Mouse (Mus musculus): ENCODE measurements at regions not wholly inside any gene's neighbourhood (a gene's known extent, or its start where the extent isn't known, plus 50 kb on each side); places are given as distances from the start of the nearest gene placed in this dataset.

DNA sequence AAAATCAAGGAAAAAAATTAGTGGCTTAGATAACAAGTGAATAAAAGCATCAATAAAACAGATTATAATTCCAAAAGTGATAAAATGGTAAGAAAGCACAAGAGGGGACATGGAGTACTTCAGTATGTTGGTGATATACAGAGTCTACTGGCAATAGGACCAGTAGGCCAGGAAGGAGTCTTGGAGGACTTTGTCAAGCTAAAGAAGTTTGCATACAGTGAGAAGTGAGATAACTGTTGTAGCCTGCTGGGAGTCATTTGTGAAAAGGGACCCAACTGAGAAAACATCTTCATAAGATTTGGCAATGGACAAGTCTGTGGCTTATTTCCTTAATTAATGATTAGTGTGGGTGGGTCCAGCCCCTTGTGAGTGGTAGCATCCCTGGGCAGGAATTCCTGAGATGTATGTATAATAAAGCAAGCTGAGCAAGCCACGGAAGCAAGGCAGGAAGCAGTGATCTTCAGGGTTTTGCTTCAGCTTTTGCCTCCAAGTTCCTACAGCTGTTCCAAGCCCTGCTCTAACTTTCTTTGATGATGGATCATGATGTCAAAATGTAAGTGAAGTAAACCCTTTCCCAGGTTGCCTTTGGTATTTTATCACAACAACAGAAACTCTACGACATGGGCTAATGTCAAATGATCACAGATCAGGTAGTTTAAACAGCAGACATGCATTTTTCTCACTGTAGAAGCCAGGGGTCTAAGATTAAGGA lies 314.5 kb upstream of the Trib2 start:
- no peak for ATAC-seq (replicated peaks; ENCODE audit: insufficient number of reproducible peaks, low FRiP score, low TSS enrichment, poor library complexity, severe bottlenecking)

- ATAC-seq (replicated peaks; ENCODE audit: insufficient number of reproducible peaks, low FRiP score, low TSS enrichment, poor library complexity, severe bottlenecking), result no peak
Observed at GRCm38 (mm10) chr12:16130605-16131004, 313.9 kb upstream of the Trib2 start.

DNA sequence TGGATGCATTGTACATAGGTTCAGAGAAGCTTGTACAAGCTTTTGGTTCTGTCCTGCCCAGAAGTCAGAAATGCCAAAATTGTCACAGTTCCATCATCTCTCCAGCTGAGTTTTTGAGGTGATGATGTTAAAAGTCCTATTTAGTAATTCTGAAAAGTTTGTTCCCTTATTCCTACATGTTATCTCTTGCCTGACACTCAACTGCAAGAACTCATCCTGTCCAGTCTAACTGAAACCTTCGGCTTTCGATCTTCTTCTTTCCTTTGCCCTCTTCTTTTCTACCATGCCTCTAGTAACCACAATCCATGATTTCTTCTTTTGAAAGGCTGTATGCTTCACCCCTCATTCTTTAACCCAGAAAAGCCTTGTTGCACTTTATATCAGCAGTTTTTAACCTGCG lies 313.2 kb upstream of the Trib2 start:
- ATAC-seq (replicated peaks; ENCODE audit: insufficient number of reproducible peaks, low FRiP score, low TSS enrichment, poor library complexity, severe bottlenecking), result no peak

DNA sequence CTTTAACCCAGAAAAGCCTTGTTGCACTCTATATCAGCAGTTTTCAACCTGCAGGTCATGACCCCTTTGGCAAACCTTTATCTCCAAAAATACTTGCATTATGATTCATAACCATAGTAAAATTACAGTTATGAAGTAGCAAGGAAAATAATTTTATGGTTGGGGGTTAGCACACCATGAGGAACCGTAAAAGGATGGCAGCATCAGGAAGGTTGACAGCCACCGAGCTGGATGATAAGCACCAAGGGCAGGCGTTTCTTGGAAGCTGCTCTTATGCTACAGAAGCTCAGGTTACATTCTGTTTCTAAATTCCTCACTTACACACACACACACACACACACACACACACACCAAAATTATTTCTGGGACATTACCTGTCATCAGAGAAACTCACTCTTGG lies 312.5 kb upstream of the Trib2 start:
- no peak for ATAC-seq (replicated peaks; ENCODE audit: insufficient number of reproducible peaks, low FRiP score, low TSS enrichment, poor library complexity, severe bottlenecking)

DNA sequence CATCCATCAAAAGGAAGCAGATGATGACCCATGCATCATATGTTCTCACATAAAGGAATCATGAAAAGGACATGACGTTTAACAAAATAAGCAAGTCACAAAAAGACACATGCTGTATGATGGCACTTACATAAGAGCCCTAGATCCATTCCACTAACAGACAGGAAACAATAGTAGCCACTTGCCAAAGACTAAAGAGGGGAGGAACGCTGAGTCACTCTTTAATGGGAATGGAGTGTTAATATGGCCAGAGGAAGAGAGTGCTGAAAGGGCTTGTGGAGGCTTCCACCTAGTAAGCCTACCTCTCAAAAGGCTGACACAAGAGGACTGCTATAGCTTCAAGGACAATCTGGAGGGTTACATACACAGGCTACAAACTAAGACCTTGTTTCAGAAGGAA lies 308.2 kb upstream of the Trib2 start:
- no peak for ATAC-seq (replicated peaks; ENCODE audit: insufficient number of reproducible peaks, low FRiP score, low TSS enrichment, poor library complexity, severe bottlenecking)

DNA sequence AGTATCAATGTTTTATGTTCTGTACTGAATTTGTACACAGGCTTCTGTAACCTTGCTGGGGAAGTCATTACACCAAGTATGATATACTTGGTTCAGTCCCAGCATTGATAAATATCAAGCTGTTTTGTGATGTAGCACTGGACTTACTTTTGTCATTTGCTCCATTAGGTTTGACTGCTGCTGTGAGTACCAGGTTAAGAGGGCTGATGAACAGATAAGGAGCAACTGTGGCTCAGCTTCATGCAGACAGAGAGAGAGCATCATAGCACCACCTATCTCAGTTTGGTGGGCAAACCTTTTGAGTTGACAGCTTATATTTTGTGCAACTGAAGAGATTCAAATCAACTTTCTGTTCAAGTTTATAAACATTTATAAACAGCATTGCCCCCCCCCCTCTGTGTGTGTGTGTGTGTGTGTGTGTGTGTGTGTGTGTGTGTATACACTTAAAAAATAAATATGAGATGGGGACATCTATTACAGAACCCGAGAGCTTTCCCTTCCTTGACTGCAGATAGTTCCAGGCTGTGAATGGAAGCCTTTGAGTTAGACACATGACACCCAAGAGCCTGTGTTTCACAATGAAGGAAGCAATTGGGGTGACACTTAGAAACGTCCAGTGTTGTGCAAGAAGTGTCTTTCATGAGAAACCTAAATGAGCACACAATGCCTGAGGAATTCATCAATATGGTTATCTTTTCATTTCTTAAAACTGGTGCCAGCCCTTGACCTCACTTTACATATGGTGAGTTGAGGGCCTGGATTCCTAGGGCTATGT lies 305.8 kb upstream of the Trib2 start:
- no peak; the same call in 1 of the 2 replicates for ATAC-seq (replicated peaks; ENCODE audit: insufficient number of reproducible peaks, low FRiP score, low TSS enrichment, poor library complexity, severe bottlenecking)

DNA sequence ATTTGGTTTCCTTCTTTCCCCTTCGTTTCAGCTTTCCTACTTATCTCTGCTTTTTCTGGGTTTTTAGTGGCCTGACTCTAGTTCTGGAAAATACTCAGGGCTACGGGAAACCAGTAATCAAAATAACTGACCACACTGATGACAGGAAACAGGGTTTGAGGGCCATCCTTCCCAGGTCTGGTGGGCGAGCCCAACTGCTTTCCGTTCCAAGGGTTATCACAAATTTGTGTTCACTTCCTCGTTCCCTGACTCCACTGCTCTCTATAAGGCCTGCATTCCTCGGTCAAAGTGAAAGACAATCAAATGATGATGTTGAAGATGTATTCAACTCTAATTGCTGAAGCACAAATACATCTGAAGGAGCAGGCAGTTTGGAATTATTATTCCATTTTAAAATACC lies 305.1 kb upstream of the Trib2 start:
- ATAC-seq (replicated peaks; ENCODE audit: insufficient number of reproducible peaks, low FRiP score, low TSS enrichment, poor library complexity, severe bottlenecking), result no peak

GRCm38 (mm10) chr12:16118710-16119109 lies 302.0 kb upstream of the Trib2 start:
- ATAC-seq (replicated peaks; ENCODE audit: insufficient number of reproducible peaks, low FRiP score, low TSS enrichment, poor library complexity, severe bottlenecking), result no peak

GRCm38 (mm10) chr12:16106946-16107345 lies 290.2 kb upstream of the Trib2 start:
- no peak for ATAC-seq (replicated peaks; ENCODE audit: insufficient number of reproducible peaks, low FRiP score, low TSS enrichment, poor library complexity, severe bottlenecking)

- ATAC-seq (replicated peaks; ENCODE audit: insufficient number of reproducible peaks, low FRiP score, low TSS enrichment, poor library complexity, severe bottlenecking), result no peak
Observed at GRCm38 (mm10) chr12:16098840-16099239, 282.1 kb upstream of the Trib2 start.

- peak; percentile 72 for ATAC-seq (replicated peaks; ENCODE audit: insufficient number of reproducible peaks, low FRiP score, low TSS enrichment, poor library complexity, severe bottlenecking)
Observed at GRCm38 (mm10) chr12:16092643-16093042, 275.9 kb upstream of the Trib2 start.

GRCm38 (mm10) chr12:16091336-16091735 lies 274.6 kb upstream of the Trib2 start:
- ATAC-seq (replicated peaks; ENCODE audit: insufficient number of reproducible peaks, low FRiP score, low TSS enrichment, poor library complexity, severe bottlenecking), result no peak

- no peak for ATAC-seq (replicated peaks; ENCODE audit: insufficient number of reproducible peaks, low FRiP score, low TSS enrichment, poor library complexity, severe bottlenecking)
Observed at GRCm38 (mm10) chr12:16083176-16083575, 266.5 kb upstream of the Trib2 start.

GRCm38 (mm10) chr12:16077215-16077614 lies 260.5 kb upstream of the Trib2 start:
- peak; percentile 43 for ATAC-seq (replicated peaks; ENCODE audit: insufficient number of reproducible peaks, low FRiP score, low TSS enrichment, poor library complexity, severe bottlenecking)

DNA sequence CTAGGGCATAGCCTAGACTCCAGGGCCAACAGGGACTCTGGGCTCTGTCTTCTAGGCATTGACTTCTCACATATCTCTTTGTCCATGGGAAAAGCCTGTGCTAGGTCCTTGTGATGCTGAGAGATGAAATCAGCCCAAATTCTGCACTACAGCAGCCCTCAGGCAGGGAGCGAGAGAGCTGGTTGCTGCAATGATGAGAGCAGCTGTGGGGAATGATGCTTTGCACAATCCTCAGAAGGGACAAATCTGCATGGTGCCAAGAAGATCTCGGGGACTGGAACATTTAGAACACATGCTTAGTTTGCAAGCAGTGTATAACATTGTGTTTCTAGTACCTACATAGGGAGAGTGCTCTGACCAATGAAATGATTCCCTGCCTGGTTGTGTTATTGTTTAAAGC lies 259.2 kb upstream of the Trib2 start:
- ATAC-seq (replicated peaks; ENCODE audit: insufficient number of reproducible peaks, low FRiP score, low TSS enrichment, poor library complexity, severe bottlenecking), result no peak

DNA sequence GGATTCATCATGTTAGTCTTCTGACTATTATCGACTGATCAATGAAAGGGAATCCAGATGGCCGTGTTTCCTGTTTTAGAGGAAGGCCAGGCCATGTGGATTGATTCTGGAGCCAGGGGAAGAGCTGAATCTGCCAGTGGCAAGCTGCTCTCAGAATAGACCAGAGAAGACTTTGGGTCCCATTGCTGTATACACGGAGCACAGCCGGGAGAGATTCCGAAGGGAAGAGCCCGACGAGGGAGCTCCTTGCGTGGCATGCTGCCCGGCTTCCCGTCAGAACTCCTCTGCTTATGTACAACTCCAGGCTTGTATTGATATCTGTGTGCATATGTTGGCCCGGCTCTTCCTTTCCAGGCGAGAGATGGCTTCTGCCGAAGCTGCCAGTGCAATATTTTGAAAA lies 252.2 kb upstream of the Trib2 start:
- ATAC-seq (replicated peaks; ENCODE audit: insufficient number of reproducible peaks, low FRiP score, low TSS enrichment, poor library complexity, severe bottlenecking), result no peak

- ATAC-seq (replicated peaks; ENCODE audit: insufficient number of reproducible peaks, low FRiP score, low TSS enrichment, poor library complexity, severe bottlenecking), result no peak
Observed at GRCm38 (mm10) chr12:16062689-16063088, 246.0 kb upstream of the Trib2 start.

DNA sequence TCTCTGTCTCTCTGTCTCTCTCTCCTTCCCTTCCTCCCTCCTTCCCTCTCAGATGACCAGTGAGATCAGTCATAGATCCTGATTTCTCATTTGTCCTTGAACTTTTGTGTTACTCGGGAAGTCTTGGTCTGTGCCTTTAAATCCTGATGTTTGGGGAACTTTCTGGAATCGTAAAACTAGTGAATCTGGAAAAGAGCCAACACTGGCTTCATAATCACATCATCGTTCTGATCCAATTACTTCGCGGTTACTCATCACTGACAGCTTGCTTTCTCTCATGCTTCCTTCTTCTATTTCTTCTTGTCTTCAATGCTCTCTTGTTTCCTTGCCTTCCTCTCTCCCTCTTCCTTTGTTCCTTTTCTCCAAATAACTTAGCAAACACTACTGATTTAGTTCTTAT lies 243.7 kb upstream of the Trib2 start:
- no peak for ATAC-seq (replicated peaks; ENCODE audit: insufficient number of reproducible peaks, low FRiP score, low TSS enrichment, poor library complexity, severe bottlenecking)

DNA sequence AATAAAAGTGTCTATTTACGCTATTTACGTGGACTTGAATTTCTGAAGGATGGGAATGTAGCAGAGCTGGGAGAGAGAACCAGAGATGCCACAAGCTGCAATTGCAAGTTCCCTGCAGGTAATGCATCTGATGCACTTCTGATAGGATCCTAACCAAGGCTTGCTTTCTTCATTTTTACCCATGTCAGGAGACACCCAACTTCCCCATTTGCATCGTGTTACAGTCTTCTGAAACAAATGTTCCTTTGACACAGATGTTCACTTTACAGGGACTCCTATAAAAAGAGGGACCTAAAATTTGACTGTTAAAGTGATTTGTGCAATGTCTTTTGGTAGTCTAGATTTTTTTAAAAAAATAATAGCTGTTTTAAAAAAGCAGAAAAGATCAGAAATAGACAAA lies 241.5 kb upstream of the Trib2 start:
- no peak for ATAC-seq (replicated peaks; ENCODE audit: insufficient number of reproducible peaks, low FRiP score, low TSS enrichment, poor library complexity, severe bottlenecking)

- ATAC-seq (replicated peaks; ENCODE audit: insufficient number of reproducible peaks, low FRiP score, low TSS enrichment, poor library complexity, severe bottlenecking), result no peak
Observed at GRCm38 (mm10) chr12:16056831-16057230, 240.1 kb upstream of the Trib2 start.

All from monocyte, adult 5-6 weeks (primary cell).